Mouse (Mus musculus): ENCODE measurements around the gene Myo10. TPM values are rescaled to one million over a fixed set of nuclear protein-coding genes. Genes with fewer than 3 reads are reported as not detected.

Gene Myo10
- polyA plus RNA-seq, 1 experiment from 2014 or later, result 77.7 TPM

GRCm38 (mm10) chr15:25779522-25780191 lies 157.3 kb downstream of the Myo10 start:
- WGBS, result 70% methylated on average over 23 of the region's 23 CpGs
- Histone ChIP-seq H3K36me3 (peaks cover 70% of the 10 kb centered on the region), H3K27me3 (no peaks in the 10 kb centered on the region), H3K27ac (replicated peaks) (0 out of 2 replicates have a peak overlapping the region, but pooled peaks have one; percentile 15), H3K9ac (replicated peaks) (no peak overlapping the region), H3K4me1 (peaks cover 31% of the 10 kb centered on the region), H3K4me3 (no peak overlapping the region), H3K4me2 (replicated peaks) (no peak overlapping the region), H3K9me3 (no peaks in the 10 kb centered on the region)
- ATAC-seq (ENCODE audit: low FRiP score, low read depth), result no peak

GRCm38 (mm10) chr15:25781053-25781452 lies 158.7 kb downstream of the Myo10 start:
- no peak for ATAC-seq (ENCODE audit: low FRiP score, low read depth)
- H3K27me3 ChIP-seq, result no peaks in the 10 kb centered on the region
- WGBS, result 86% methylated on average over 33 of the region's 33 CpGs
- no peaks in the 10 kb centered on the region for H3K9me3 ChIP-seq
- H3K9ac ChIP-seq (replicated peaks), result no peak overlapping the region
- H3K4me3 ChIP-seq, result no peak overlapping the region
- H3K36me3 ChIP-seq, result peaks cover 84% of the 10 kb centered on the region
- H3K27ac ChIP-seq (replicated peaks), result no peak overlapping the region
- no peak overlapping the region for H3K4me2 ChIP-seq (replicated peaks)
- H3K4me1 ChIP-seq, result peaks cover 17% of the 10 kb centered on the region

GRCm38 (mm10) chr15:25785456-25786390 lies 163.4 kb downstream of the Myo10 start:
- H3K4me1 ChIP-seq, result no peaks in the 10 kb centered on the region
- no peaks in the 10 kb centered on the region for H3K9me3 ChIP-seq
- 0 out of 2 replicates have a peak overlapping the region, but pooled peaks have one; percentile 2 for H3K27ac ChIP-seq (replicated peaks)
- ATAC-seq (ENCODE audit: low FRiP score, low read depth), result no peak
- no peak overlapping the region for H3K9ac ChIP-seq (replicated peaks)
- H3K36me3 ChIP-seq, result peaks cover 98% of the 10 kb centered on the region
- no peak overlapping the region for H3K4me2 ChIP-seq (replicated peaks)
- no peaks in the 10 kb centered on the region for H3K27me3 ChIP-seq
- WGBS, result 91% methylated on average over 35 of the region's 35 CpGs
- no peak overlapping the region for H3K4me3 ChIP-seq

- H3K36me3 ChIP-seq, result peaks cover 95% of the 10 kb centered on the region
- no peak overlapping the region for H3K9ac ChIP-seq (replicated peaks)
- no peaks in the 10 kb centered on the region for H3K9me3 ChIP-seq
- 0 out of 2 replicates have a peak overlapping the region, but pooled peaks have one; percentile 5 for H3K27ac ChIP-seq (replicated peaks)
- no peak for ATAC-seq (ENCODE audit: low FRiP score, low read depth)
- no peak overlapping the region for H3K4me2 ChIP-seq (replicated peaks)
- 0 out of 2 replicates have a peak, but pooled peaks cover 5% of the 10 kb centered on the region for H3K4me1 ChIP-seq
- 83% methylated on average over 9 of the region's 9 CpGs for WGBS
- no peaks in the 10 kb centered on the region for H3K27me3 ChIP-seq
- H3K4me3 ChIP-seq, result no peak overlapping the region
Measured at GRCm38 (mm10) chr15:25787406-25787805, 165.1 kb downstream of the Myo10 start.

GRCm38 (mm10) chr15:25787965-25788364 lies 165.6 kb downstream of the Myo10 start:
- ATAC-seq (ENCODE audit: low FRiP score, low read depth), result no peak
- H3K36me3 ChIP-seq, result peaks cover 95% of the 10 kb centered on the region
- no peak overlapping the region for H3K9ac ChIP-seq (replicated peaks)
- no peak overlapping the region for H3K4me3 ChIP-seq
- 0 out of 2 replicates have a peak overlapping the region, but pooled peaks have one; percentile 25 for H3K27ac ChIP-seq (replicated peaks)
- 0 out of 2 replicates have a peak, but pooled peaks cover 5% of the 10 kb centered on the region for H3K4me1 ChIP-seq
- H3K27me3 ChIP-seq, result no peaks in the 10 kb centered on the region
- WGBS, result 83% methylated on average over 8 of the region's 8 CpGs
- no peak overlapping the region for H3K4me2 ChIP-seq (replicated peaks)
- H3K9me3 ChIP-seq, result no peaks in the 10 kb centered on the region

- no peak overlapping the region for H3K4me3 ChIP-seq
- no peaks in the 10 kb centered on the region for H3K9me3 ChIP-seq
- H3K9ac ChIP-seq (replicated peaks), result no peak overlapping the region
- H3K27me3 ChIP-seq, result no peaks in the 10 kb centered on the region
- no peak for ATAC-seq (ENCODE audit: low FRiP score, low read depth)
- whole genome bisulfite sequencing, result 92% methylated on average over 7 of the region's 7 CpGs
- peaks cover 95% of the 10 kb centered on the region for H3K36me3 ChIP-seq
- H3K27ac ChIP-seq (replicated peaks), result 0 out of 2 replicates have a peak overlapping the region, but pooled peaks have one; percentile 25
- no peak overlapping the region for H3K4me2 ChIP-seq (replicated peaks)
- H3K4me1 ChIP-seq, result 0 out of 2 replicates have a peak, but pooled peaks cover 5% of the 10 kb centered on the region
Measured at GRCm38 (mm10) chr15:25788565-25788964, 166.2 kb downstream of the Myo10 start.

- Histone ChIP-seq H3K4me2 (replicated peaks) (no peak overlapping the region), H3K9ac (replicated peaks) (no peak overlapping the region), H3K9me3 (no peaks in the 10 kb centered on the region), H3K27ac (replicated peaks) (0 out of 2 replicates have a peak overlapping the region, but pooled peaks have one; percentile 25), H3K4me3 (no peak overlapping the region), H3K36me3 (peaks cover 95% of the 10 kb centered on the region), H3K4me1 (0 out of 2 replicates have a peak, but pooled peaks cover 5% of the 10 kb centered on the region), H3K27me3 (no peaks in the 10 kb centered on the region)
- ATAC-seq (ENCODE audit: low FRiP score, low read depth), result no peak
- WGBS, result 82% methylated on average over 10 of the region's 10 CpGs
Measured at GRCm38 (mm10) chr15:25789241-25789640, 166.9 kb downstream of the Myo10 start.

- Histone ChIP-seq H3K4me1 (0 out of 2 replicates have a peak, but pooled peaks cover 5% of the 10 kb centered on the region), H3K9ac (replicated peaks) (no peak overlapping the region), H3K9me3 (no peaks in the 10 kb centered on the region), H3K36me3 (peaks cover 91% of the 10 kb centered on the region), H3K27me3 (no peaks in the 10 kb centered on the region), H3K4me3 (no peak overlapping the region), H3K27ac (replicated peaks) (peak overlapping the region; percentile 57), H3K4me2 (replicated peaks) (no peak overlapping the region)
- WGBS, result 63% methylated on average over 8 of the region's 8 CpGs
- peak; percentile 52 for ATAC-seq (ENCODE audit: low FRiP score, low read depth)
Measured at GRCm38 (mm10) chr15:25791660-25792353, 169.5 kb downstream of the Myo10 start.

- no peak overlapping the region for H3K27ac ChIP-seq (replicated peaks)
- H3K36me3 ChIP-seq, result peaks cover 91% of the 10 kb centered on the region
- H3K4me1 ChIP-seq, result 0 out of 2 replicates have a peak, but pooled peaks cover 5% of the 10 kb centered on the region
- 89% methylated on average over 8 of the region's 8 CpGs for WGBS
- no peak for ATAC-seq (ENCODE audit: low FRiP score, low read depth)
- no peaks in the 10 kb centered on the region for H3K9me3 ChIP-seq
- H3K27me3 ChIP-seq, result no peaks in the 10 kb centered on the region
- H3K9ac ChIP-seq (replicated peaks), result no peak overlapping the region
- H3K4me3 ChIP-seq, result no peak overlapping the region
- H3K4me2 ChIP-seq (replicated peaks), result no peak overlapping the region
Measured at GRCm38 (mm10) chr15:25794123-25794522, 171.8 kb downstream of the Myo10 start.

- Histone ChIP-seq H3K4me1 (0 out of 2 replicates have a peak, but pooled peaks cover 5% of the 10 kb centered on the region), H3K27ac (replicated peaks) (no peak overlapping the region), H3K36me3 (peaks cover 91% of the 10 kb centered on the region), H3K27me3 (no peaks in the 10 kb centered on the region), H3K9ac (replicated peaks) (no peak overlapping the region), H3K4me2 (replicated peaks) (no peak overlapping the region), H3K9me3 (no peaks in the 10 kb centered on the region), H3K4me3 (no peak overlapping the region)
- no peak for ATAC-seq (ENCODE audit: low FRiP score, low read depth)
- 98% methylated on average over 9 of the region's 9 CpGs for WGBS
Measured at GRCm38 (mm10) chr15:25795496-25795895, 173.2 kb downstream of the Myo10 start.

- no peak overlapping the region for H3K9ac ChIP-seq (replicated peaks)
- no peak for ATAC-seq (ENCODE audit: low FRiP score, low read depth)
- H3K4me2 ChIP-seq (replicated peaks), result no peak overlapping the region
- no peaks in the 10 kb centered on the region for H3K9me3 ChIP-seq
- 49% methylated on average over 3 of the region's 3 CpGs for WGBS
- H3K4me3 ChIP-seq, result no peak overlapping the region
- 0 out of 2 replicates have a peak, but pooled peaks cover 5% of the 10 kb centered on the region for H3K4me1 ChIP-seq
- no peaks in the 10 kb centered on the region for H3K27me3 ChIP-seq
- peaks cover 93% of the 10 kb centered on the region for H3K36me3 ChIP-seq
- no peak overlapping the region for H3K27ac ChIP-seq (replicated peaks)
Measured at GRCm38 (mm10) chr15:25796353-25796752, 174.0 kb downstream of the Myo10 start.
